Mouse (Mus musculus): ENCODE data around the gene Skap2.

GRCm38 (mm10) chr6:52045517-52045916 lies 33.2 kb upstream of the Skap2 start:
- TF ChIP-seq POLR2A (IDR thresholded peaks at IDR 0.05; ENCODE audit: low read depth, low read length) = no peak
- TF ChIP-seq CTCF (conservative IDR thresholded peaks at IDR 0.05; ENCODE audit: insufficient read depth, insufficient read length, low read depth, low read length) = peak; percentile 42
